Mouse (Mus musculus) induced T-regulatory cell, adult 2 months (primary cell): ENCODE measurements around the gene Fam241b.

Experiments
- DNase-seq: peaks from one replicate; pipeline ENCODE4 v3.0.0-alpha.2; 2012; ENCODE audit warnings: low read depth

Gene Fam241b

GRCm38 (mm10) chr10:62070636-62071035 lies 73.1 kb downstream of the Fam241b start:
- DNase-seq, result no peak

- DNase-seq, result no peak
Observed at GRCm38 (mm10) chr10:62069946-62070345, 73.8 kb downstream of the Fam241b start.

- no peak for DNase-seq
Observed at GRCm38 (mm10) chr10:62069398-62069797, 74.3 kb downstream of the Fam241b start.

GRCm38 (mm10) chr10:62068532-62068931 lies 75.2 kb downstream of the Fam241b start:
- DNase-seq, result no peak

GRCm38 (mm10) chr10:62066213-62066612 lies 77.5 kb downstream of the Fam241b start:
- DNase-seq, result no peak

GRCm38 (mm10) chr10:62062786-62063185 lies 80.9 kb downstream of the Fam241b start:
- DNase-seq, result no peak

- no peak for DNase-seq
Observed at GRCm38 (mm10) chr10:62060969-62061678, 82.6 kb downstream of the Fam241b start.

- DNase-seq, result no peak
Observed at GRCm38 (mm10) chr10:62060224-62060913, 83.4 kb downstream of the Fam241b start.

- DNase-seq, result no peak
Observed at GRCm38 (mm10) chr10:62058508-62059375, 85.0 kb downstream of the Fam241b start.
